Mouse (Mus musculus) kidney, postnatal 0 days (tissue): ENCODE measurements around the gene Fbxw7. TPM values are rescaled to one million over a fixed set of nuclear protein-coding genes. Genes with fewer than 3 reads are reported as not detected.

ENCODE experiments used
- ATAC-seq: fragments of 200-750 bp; cut with Nextera tagmentation; replicated peaks from 2 replicates; pipeline ENCODE4 v1.8.0; 2017; ENCODE audit warnings: low read depth, moderate number of reproducible peaks, moderate TSS enrichment, moderate library complexity; ENCODE audit not compliant: low FRiP score
- DNase-seq: peaks from one replicate; pipeline ENCODE4 v3.0.0-alpha.2; 2016; ENCODE audit warnings: low spot score
- H3K27ac ChIP-seq: fragments of 300-500 bp; sonication (generic); 2 replicates; pipeline ENCODE4 v1.5.1; 2014; ENCODE audit warnings: mild to moderate bottlenecking
- H3K27me3 ChIP-seq: fragments of 300-500 bp; sonication (generic); 2 replicates; pipeline ENCODE4 v1.6.1; 2014; ENCODE audit warnings: low read length, mixed read lengths; ENCODE audit not compliant: insufficient read depth
- H3K36me3 ChIP-seq: fragments of 300-500 bp; sonication (generic); 2 replicates; pipeline ENCODE4 v1.6.1; 2014; ENCODE audit warnings: low read length, mixed read lengths; ENCODE audit not compliant: insufficient read depth
- H3K4me1 ChIP-seq: fragments of 300-500 bp; sonication (generic); replicated peaks from 2 replicates; pipeline ENCODE4 v1.6.1; 2014; ENCODE audit warnings: antibody characterized with exemption, low read length, mixed read lengths; ENCODE audit not compliant: insufficient read depth
- H3K4me2 ChIP-seq: fragments of 300-500 bp; sonication (generic); 2 replicates; pipeline ENCODE4 v1.6.1; 2014; ENCODE audit warnings: mild to moderate bottlenecking, low read length, moderate library complexity, mixed read lengths
- H3K4me3 ChIP-seq: fragments of 300-500 bp; sonication (generic); replicated peaks from 2 replicates; pipeline ENCODE4 v1.5.1; 2014; ENCODE audit warnings: low read depth, low read length
- H3K9ac ChIP-seq: fragments of 300-500 bp; sonication (generic); 2 replicates; pipeline ENCODE4 v1.6.1; 2014; ENCODE audit warnings: low read depth, low read length
- H3K9me3 ChIP-seq: fragments of 300-500 bp; sonication (generic); replicated peaks from 2 replicates; pipeline ENCODE4 v1.6.1; 2016; ENCODE audit warnings: low read length, inconsistent platforms, mixed read lengths
- CTCF ChIP-seq: IDR thresholded peaks from 2 replicates; pipeline ENCODE4 v1.5.1; 2016; ENCODE audit warnings: antibody characterized with exemption, low read depth, mild to moderate bottlenecking, moderate library complexity
- WGBS: fragments of 180-500 bp; shearing (Covaris S2); extraction: QIAGEN DNeasy Blood & Tissue Kit; methylation state at CpG from one replicate; pipeline ENCODE4 v1.1.7; 2014; 5-methylcytosine and 5-hydroxymethylcytosine counted together
- polyA plus RNA-seq: library from polyadenylated mRNA; unstranded; fragments of >200 nt; fragmentation: Nextera tagmentation; extraction: Ambion mirVana; gene quantifications from 2 replicates; pipeline ENCODE4 v1.2.1, GENCODE M21; 2015

The Fbxw7 gene
- polyA plus RNA-seq, 1 experiment from 2014 or later, result 7.6 TPM

- Histone ChIP-seq H3K9ac (no peak overlapping the region), H3K27ac (no peak overlapping the region), H3K36me3 (no peaks in the 10 kb centered on the region), H3K4me2 (no peak overlapping the region), H3K4me3 (no peak overlapping the region), H3K9me3 (no peaks in the 10 kb centered on the region), H3K27me3 (no peaks in the 10 kb centered on the region), H3K4me1 (no peaks in the 10 kb centered on the region)
- no peak for DNase-seq
- no peak for ATAC-seq
- TF ChIP-seq CTCF, result no peak
- WGBS, result 66% methylated on average over 6 of the region's 6 CpGs
Measured at GRCm38 (mm10) chr3:84775067-84775423, 40.0 kb upstream of the Fbxw7 start.

- Histone ChIP-seq H3K9me3 (no peaks in the 10 kb centered on the region), H3K27me3 (no peaks in the 10 kb centered on the region), H3K9ac (no peak overlapping the region), H3K4me3 (no peak overlapping the region), H3K4me2 (no peak overlapping the region), H3K36me3 (no peaks in the 10 kb centered on the region), H3K27ac (no peak overlapping the region), H3K4me1 (no peaks in the 10 kb centered on the region)
- 60% methylated on average over 4 of the region's 4 CpGs for WGBS
- DNase-seq (no peak), ATAC-seq (no peak)
- TF ChIP-seq CTCF, result no peak
Measured at GRCm38 (mm10) chr3:84775577-84775976, 39.5 kb upstream of the Fbxw7 start.

- Histone ChIP-seq H3K4me3 (no peak overlapping the region), H3K27ac (no peak overlapping the region), H3K9ac (no peak overlapping the region), H3K4me1 (no peaks in the 10 kb centered on the region), H3K36me3 (no peaks in the 10 kb centered on the region), H3K9me3 (no peaks in the 10 kb centered on the region), H3K4me2 (no peak overlapping the region), H3K27me3 (no peaks in the 10 kb centered on the region)
- 68% methylated on average over 1 of the region's 1 CpGs for WGBS
- TF ChIP-seq CTCF, result no peak
- no peak for DNase-seq
- ATAC-seq, result no peak
Measured at GRCm38 (mm10) chr3:84776084-84776483, 39.0 kb upstream of the Fbxw7 start.

GRCm38 (mm10) chr3:84787914-84788313 lies 27.2 kb upstream of the Fbxw7 start:
- ATAC-seq (no peak), DNase-seq (no peak)
- WGBS, result 90% methylated on average over 4 of the region's 4 CpGs
- Histone ChIP-seq H3K9me3 (no peaks in the 10 kb centered on the region), H3K4me1 (no peaks in the 10 kb centered on the region), H3K9ac (no peak overlapping the region), H3K4me3 (no peak overlapping the region), H3K4me2 (no peak overlapping the region), H3K27me3 (no peaks in the 10 kb centered on the region), H3K36me3 (no peaks in the 10 kb centered on the region), H3K27ac (no peak overlapping the region)
- no peak for TF ChIP-seq CTCF

- no peak overlapping the region for H3K4me2 ChIP-seq
- H3K9me3 ChIP-seq, result no peaks in the 10 kb centered on the region
- no peaks in the 10 kb centered on the region for H3K4me1 ChIP-seq
- TF ChIP-seq CTCF, result no peak
- H3K9ac ChIP-seq, result no peak overlapping the region
- H3K4me3 ChIP-seq, result no peak overlapping the region
- no peaks in the 10 kb centered on the region for H3K27me3 ChIP-seq
- no peaks in the 10 kb centered on the region for H3K36me3 ChIP-seq
- H3K27ac ChIP-seq, result no peak overlapping the region
- WGBS, result 56% methylated on average over 9 of the region's 9 CpGs
- DNase-seq (no peak), ATAC-seq (no peak)
Measured at GRCm38 (mm10) chr3:84804036-84804435, 11.0 kb upstream of the Fbxw7 start.

GRCm38 (mm10) chr3:84806206-84806605 lies 8.9 kb upstream of the Fbxw7 start:
- Histone ChIP-seq H3K9me3 (no peaks in the 10 kb centered on the region), H3K4me3 (no peak overlapping the region), H3K4me1 (no peaks in the 10 kb centered on the region), H3K4me2 (no peak overlapping the region), H3K36me3 (no peaks in the 10 kb centered on the region), H3K27ac (no peak overlapping the region), H3K27me3 (no peaks in the 10 kb centered on the region), H3K9ac (no peak overlapping the region)
- no peak for ATAC-seq
- 56% methylated on average over 2 of the region's 2 CpGs for WGBS
- TF ChIP-seq CTCF, result no peak
- DNase-seq, result no peak

GRCm38 (mm10) chr3:84807826-84808225 lies 7.2 kb upstream of the Fbxw7 start:
- Histone ChIP-seq H3K9ac (no peak overlapping the region), H3K27ac (no peak overlapping the region)
- no peak for TF ChIP-seq CTCF

More at GRCm38 (mm10) chr3:84807826-84808225, 7.2 kb upstream of the Fbxw7 start:
- Histone ChIP-seq H3K27me3 (no peaks in the 10 kb centered on the region), H3K9me3 (no peaks in the 10 kb centered on the region), H3K36me3 (no peaks in the 10 kb centered on the region), H3K4me1 (no peaks in the 10 kb centered on the region), H3K4me3 (no peak overlapping the region), H3K4me2 (no peak overlapping the region)
- WGBS, result 74% methylated on average over 3 of the region's 3 CpGs
- DNase-seq, result no peak
- ATAC-seq, result no peak
